Mouse (Mus musculus): ENCODE measurements around the gene Ugt1a6a. TPM values are rescaled to one million over a fixed set of nuclear protein-coding genes. Genes with fewer than 3 reads are reported as not detected.
"Not testable (repeated sequence)": the region's sequence is repeated elsewhere in the genome, so short reads cannot be mapped to it uniquely, and the experiment has no call there.

Ugt1a6a gene
- total and polyA plus RNA-seq, 2 experiments from 2014 or later, result 5.0 to 6.3 TPM

- not testable (repeated sequence) for H3K9ac ChIP-seq (replicated peaks; ENCODE audit: low read length); H3K4me2 ChIP-seq (ENCODE audit: low read depth, low read length); H3K4me1 ChIP-seq (ENCODE audit: insufficient read depth, low read length); H3K36me3 ChIP-seq (ENCODE audit: insufficient read depth, low read length); H3K27ac ChIP-seq; H3K9me3 ChIP-seq (ENCODE audit: low read length); DNase-seq (ENCODE audit: low spot score); ATAC-seq; H3K4me3 ChIP-seq (ENCODE audit: low read length); H3K27me3 ChIP-seq (ENCODE audit: insufficient read depth, low read length)
- WGBS, result 76% methylated on average over 4 of the region's 5 CpGs
Measured at GRCm38 (mm10) chr1:88103697-88104468, 30.7 kb upstream of the Ugt1a6a start.

DNA sequence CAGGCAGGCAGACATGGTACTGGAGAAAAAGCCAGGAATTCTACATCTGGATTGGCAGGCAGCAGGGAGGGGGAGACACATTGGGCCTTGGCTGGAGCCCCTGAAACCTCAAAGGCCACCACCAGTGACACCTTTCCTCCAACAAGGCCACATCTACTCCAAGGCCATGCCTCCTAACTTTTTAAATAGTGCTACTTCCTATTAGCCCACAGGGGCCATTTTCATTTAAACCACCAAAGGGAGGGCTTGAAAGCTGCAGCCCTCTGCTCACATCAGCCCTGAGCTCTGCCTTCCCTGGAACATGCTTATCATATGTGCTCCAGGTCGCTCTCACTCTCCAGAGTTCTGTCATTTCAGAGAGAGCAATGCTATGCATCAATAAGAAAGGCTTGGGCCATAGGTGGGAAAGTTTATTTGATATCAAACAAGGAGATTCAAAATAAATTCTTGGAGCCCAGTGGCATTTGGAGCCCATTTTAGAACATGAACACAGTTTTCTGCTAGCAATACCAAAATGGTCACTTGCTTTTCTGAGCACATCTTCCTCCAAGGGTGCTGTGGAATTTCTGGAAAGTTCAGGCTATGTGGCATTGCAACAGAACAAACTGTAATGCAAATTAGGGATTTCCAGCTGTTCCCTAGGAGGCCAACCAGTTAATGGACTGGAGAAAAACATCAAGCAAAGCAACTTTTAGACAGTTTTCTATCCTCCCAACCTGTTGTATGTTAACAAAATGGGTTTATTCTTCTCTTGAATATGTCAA lies 29.8 kb upstream of the Ugt1a6a start:
- no peaks in the 10 kb centered on the region for H3K36me3 ChIP-seq (ENCODE audit: insufficient read depth, low read length)
- DNase-seq (ENCODE audit: low spot score) (no peak), ATAC-seq (no peak)
- H3K9ac ChIP-seq (replicated peaks; ENCODE audit: low read length), result no peak overlapping the region
- no peaks in the 10 kb centered on the region for H3K9me3 ChIP-seq (ENCODE audit: low read length)
- H3K27ac ChIP-seq, result no peak overlapping the region
- H3K4me2 ChIP-seq (ENCODE audit: low read depth, low read length), result no peak overlapping the region
- H3K4me1 ChIP-seq (ENCODE audit: insufficient read depth, low read length), result no peaks in the 10 kb centered on the region
- TF ChIP-seq CTCF (IDR thresholded peaks at IDR 0.05; ENCODE audit: low read depth), result no peak
- 89% methylated on average over 1 of the region's 1 CpGs for WGBS
- no peak overlapping the region for H3K4me3 ChIP-seq (ENCODE audit: low read length)
- no peaks in the 10 kb centered on the region for H3K27me3 ChIP-seq (ENCODE audit: insufficient read depth, low read length)

DNA sequence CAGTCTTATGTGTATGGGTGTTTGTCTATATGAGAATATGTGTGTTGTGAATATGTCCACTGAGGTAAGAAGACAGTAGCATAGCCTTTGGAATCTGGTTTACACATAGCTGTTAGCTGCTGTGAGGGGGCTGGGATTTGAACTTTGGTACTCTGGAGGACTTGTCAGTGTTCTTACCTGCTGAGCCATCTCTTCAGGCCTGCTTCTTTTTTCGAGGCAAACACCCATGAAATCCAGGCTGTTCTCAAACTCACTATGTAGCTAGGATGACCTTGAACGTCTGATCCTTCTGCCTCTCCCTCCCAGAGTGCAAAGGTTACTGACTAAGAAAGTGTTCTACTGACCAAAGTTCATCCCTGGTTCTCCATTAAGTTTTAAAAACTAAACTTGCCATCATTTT lies 29.0 kb upstream of the Ugt1a6a start:
- no peak for TF ChIP-seq CTCF (IDR thresholded peaks at IDR 0.05; ENCODE audit: low read depth)
- no peak overlapping the region for H3K4me3 ChIP-seq (ENCODE audit: low read length)
- DNase-seq (ENCODE audit: low spot score), result no peak
- no peak overlapping the region for H3K27ac ChIP-seq
- no peak overlapping the region for H3K4me2 ChIP-seq (ENCODE audit: low read depth, low read length)
- no peaks in the 10 kb centered on the region for H3K9me3 ChIP-seq (ENCODE audit: low read length)
- H3K27me3 ChIP-seq (ENCODE audit: insufficient read depth, low read length), result no peaks in the 10 kb centered on the region
- WGBS, result 55% methylated on average over 2 of the region's 2 CpGs
- no peaks in the 10 kb centered on the region for H3K4me1 ChIP-seq (ENCODE audit: insufficient read depth, low read length)
- no peaks in the 10 kb centered on the region for H3K36me3 ChIP-seq (ENCODE audit: insufficient read depth, low read length)
- ATAC-seq, result no peak
- H3K9ac ChIP-seq (replicated peaks; ENCODE audit: low read length), result no peak overlapping the region

- not testable (repeated sequence) for ATAC-seq; H3K9ac ChIP-seq (replicated peaks; ENCODE audit: low read length); H3K9me3 ChIP-seq (ENCODE audit: low read length); H3K27ac ChIP-seq; H3K4me2 ChIP-seq (ENCODE audit: low read depth, low read length); DNase-seq (ENCODE audit: low spot score); H3K36me3 ChIP-seq (ENCODE audit: insufficient read depth, low read length); H3K27me3 ChIP-seq (ENCODE audit: insufficient read depth, low read length); H3K4me3 ChIP-seq (ENCODE audit: low read length); H3K4me1 ChIP-seq (ENCODE audit: insufficient read depth, low read length)
- WGBS, result 66% methylated on average over 2 of the region's 2 CpGs
Measured at GRCm38 (mm10) chr1:88109027-88109557, 25.5 kb upstream of the Ugt1a6a start.

GRCm38 (mm10) chr1:88109604-88110003 lies 25.0 kb upstream of the Ugt1a6a start:
- not testable (repeated sequence) for H3K4me3 ChIP-seq (ENCODE audit: low read length); H3K4me2 ChIP-seq (ENCODE audit: low read depth, low read length); DNase-seq (ENCODE audit: low spot score); H3K27me3 ChIP-seq (ENCODE audit: insufficient read depth, low read length); ATAC-seq; H3K9ac ChIP-seq (replicated peaks; ENCODE audit: low read length); H3K27ac ChIP-seq; H3K36me3 ChIP-seq (ENCODE audit: insufficient read depth, low read length); H3K4me1 ChIP-seq (ENCODE audit: insufficient read depth, low read length); H3K9me3 ChIP-seq (ENCODE audit: low read length)
- WGBS, result 76% methylated on average over 2 of the region's 2 CpGs

DNA sequence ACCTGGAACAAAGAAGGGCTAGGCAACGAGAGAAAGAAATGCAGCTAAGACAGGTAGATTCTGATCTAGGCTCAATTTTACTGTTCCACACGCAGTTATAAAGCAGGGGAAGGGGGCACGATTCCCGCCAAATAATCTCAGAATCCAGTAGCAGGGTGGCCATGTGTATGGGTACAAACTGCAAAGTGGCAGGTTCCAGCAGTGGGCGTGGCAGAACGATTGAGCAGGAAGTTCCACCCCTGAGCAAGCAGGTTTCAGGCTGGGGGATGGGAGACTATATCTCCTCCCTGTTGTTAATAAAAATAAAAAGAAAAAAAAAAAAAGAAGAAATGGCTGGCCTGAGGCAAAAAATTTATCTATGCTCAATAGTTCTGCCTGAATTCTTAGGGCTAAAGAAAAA lies 21.8 kb upstream of the Ugt1a6a start:
- 95% methylated on average over 6 of the region's 6 CpGs for WGBS
- DNase-seq (ENCODE audit: low spot score), result not testable (repeated sequence)

DNA sequence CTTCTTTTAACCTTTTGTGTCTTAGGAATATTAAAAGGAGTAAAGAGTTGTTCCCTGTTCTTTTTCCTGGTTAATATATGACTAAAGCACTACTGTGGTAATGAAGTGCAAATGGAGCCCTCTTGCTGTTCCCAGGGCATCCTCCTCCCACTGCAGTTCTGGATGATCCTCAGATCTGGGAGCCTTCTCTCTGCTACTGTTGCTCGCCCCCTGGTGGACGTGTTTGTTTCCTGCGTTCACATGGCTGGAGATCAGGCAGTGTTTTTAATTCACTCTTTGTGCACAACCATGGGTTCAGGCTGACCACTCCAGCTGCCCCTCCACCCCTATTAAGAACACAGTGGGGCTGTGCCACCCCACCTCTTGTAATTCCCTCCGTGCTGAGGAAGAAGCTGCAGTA lies 14.1 kb upstream of the Ugt1a6a start:
- 19% methylated on average over 4 of the region's 4 CpGs for WGBS
- not testable (repeated sequence) for H3K27ac ChIP-seq; H3K4me3 ChIP-seq (ENCODE audit: low read length); H3K4me2 ChIP-seq (ENCODE audit: low read depth, low read length); ATAC-seq; H3K36me3 ChIP-seq (ENCODE audit: insufficient read depth, low read length); DNase-seq (ENCODE audit: low spot score); H3K4me1 ChIP-seq (ENCODE audit: insufficient read depth, low read length); H3K9me3 ChIP-seq (ENCODE audit: low read length); H3K27me3 ChIP-seq (ENCODE audit: insufficient read depth, low read length); H3K9ac ChIP-seq (replicated peaks; ENCODE audit: low read length)
- peak; percentile 33; the same call in 1 of the 2 replicates for TF ChIP-seq CTCF (IDR thresholded peaks at IDR 0.05; ENCODE audit: low read depth)

More for the DNA sequence above, 21.8 kb upstream of the Ugt1a6a start:
- not testable (repeated sequence) for H3K27ac ChIP-seq; H3K9ac ChIP-seq (replicated peaks; ENCODE audit: low read length); H3K4me2 ChIP-seq (ENCODE audit: low read depth, low read length); ATAC-seq; H3K27me3 ChIP-seq (ENCODE audit: insufficient read depth, low read length); H3K36me3 ChIP-seq (ENCODE audit: insufficient read depth, low read length); H3K4me3 ChIP-seq (ENCODE audit: low read length); H3K4me1 ChIP-seq (ENCODE audit: insufficient read depth, low read length); H3K9me3 ChIP-seq (ENCODE audit: low read length)

Data from hindbrain, postnatal 0 days (tissue).